Mouse (Mus musculus) liver, embryonic 13.5 days (tissue): ENCODE data around the gene Slc16a8. TPM values are rescaled to one million over a fixed set of nuclear protein-coding genes. Genes with fewer than 3 reads are reported as not detected.
"Not testable (repeated sequence)": the region's sequence is repeated elsewhere in the genome, so short reads cannot be mapped to it uniquely, and the experiment has no call there.

Experiments
- ATAC-seq: fragments of 200-750 bp; cut with Nextera tagmentation; 2 replicates; pipeline ENCODE4 v1.8.0; 2017; ENCODE audit warnings: low read depth, mild to moderate bottlenecking, moderate number of reproducible peaks, moderate library complexity
- DNase-seq: peaks from one replicate; pipeline ENCODE4 v3.0.0; 2022
- H3K27ac ChIP-seq: fragments of 300-500 bp; sonication (generic); 2 replicates; pipeline ENCODE4 v1.5.1; 2015; ENCODE audit warnings: moderate library complexity, mild to moderate bottlenecking, inconsistent platforms
- H3K27me3 ChIP-seq: fragments of 300-500 bp; sonication (generic); 2 replicates; pipeline ENCODE4 v1.6.1; 2015; ENCODE audit warnings: mild to moderate bottlenecking, inconsistent platforms
- H3K36me3 ChIP-seq: fragments of 300-500 bp; sonication (generic); 2 replicates; pipeline ENCODE4 v1.6.1; 2015; ENCODE audit warnings: mild to moderate bottlenecking, inconsistent platforms
- H3K4me1 ChIP-seq: fragments of 300-500 bp; sonication (generic); replicated peaks from 2 replicates; pipeline ENCODE4 v1.6.1; 2015; ENCODE audit warnings: inconsistent platforms
- H3K4me2 ChIP-seq: fragments of 300-500 bp; sonication (generic); 2 replicates; pipeline ENCODE4 v1.6.1; 2015; ENCODE audit warnings: inconsistent platforms, mild to moderate bottlenecking, moderate library complexity
- H3K4me3 ChIP-seq: fragments of 300-500 bp; sonication (generic); replicated peaks from 2 replicates; pipeline ENCODE4 v1.5.1; 2015; ENCODE audit warnings: mild to moderate bottlenecking, inconsistent platforms
- H3K9ac ChIP-seq: fragments of 300-500 bp; sonication (generic); 2 replicates; pipeline ENCODE4 v1.6.1; 2015; ENCODE audit warnings: mild to moderate bottlenecking, inconsistent platforms
- H3K9me3 ChIP-seq: fragments of 300-500 bp; sonication (generic); replicated peaks from 2 replicates; pipeline ENCODE4 v1.6.1; 2016; ENCODE audit warnings: inconsistent platforms
- WGBS: fragments of 180-500 bp; shearing (Covaris S2); methylation state at CpG from one replicate; pipeline ENCODE4 v1.1.7; 2015; ENCODE audit not compliant: insufficient replicate concordance; 5-methylcytosine and 5-hydroxymethylcytosine counted together
- polyA plus RNA-seq: library from polyadenylated mRNA; unstranded; fragments of >200 nt; fragmentation: Nextera tagmentation; extraction: Ambion mirVana; gene quantifications from 2 replicates; pipeline ENCODE4 v1.2.1, GENCODE M21; 2015

The Slc16a8 gene
- polyA plus RNA-seq, 1 experiment from 2014 or later: not detected

- H3K4me1 ChIP-seq: peaks cover 3% of the 10 kb centered on the region; the same call in 1 of the 2 replicates
- no peak overlapping the region for H3K9ac ChIP-seq
- peaks cover 66% of the 10 kb centered on the region for H3K36me3 ChIP-seq
- 11% methylated on average over 10 of the region's 10 CpGs for WGBS
- no peak overlapping the region for H3K4me2 ChIP-seq
- no peak overlapping the region for H3K4me3 ChIP-seq
- DNase-seq: peak; percentile 84
- H3K27ac ChIP-seq: no peak overlapping the region
- H3K27me3 ChIP-seq: no peaks in the 10 kb centered on the region
- H3K9me3 ChIP-seq: no peaks in the 10 kb centered on the region
- ATAC-seq: peak; percentile 89
Observed at GRCm38 (mm10) chr15:79243234-79244042, 11.1 kb downstream of the Slc16a8 start.

GRCm38 (mm10) chr15:79242574-79243233 lies 11.9 kb downstream of the Slc16a8 start:
- H3K36me3 ChIP-seq: peaks cover 72% of the 10 kb centered on the region
- ATAC-seq (peak; percentile 1; the same call in 1 of the 2 replicates), DNase-seq (no peak)
- no peak overlapping the region for H3K27ac ChIP-seq
- H3K9me3 ChIP-seq: no peaks in the 10 kb centered on the region
- peaks cover 3% of the 10 kb centered on the region; the same call in 1 of the 2 replicates for H3K4me1 ChIP-seq
- no peak overlapping the region for H3K4me3 ChIP-seq
- 69% methylated on average over 13 of the region's 13 CpGs for WGBS
- H3K27me3 ChIP-seq: no peaks in the 10 kb centered on the region
- H3K9ac ChIP-seq: no peak overlapping the region
- no peak overlapping the region for H3K4me2 ChIP-seq

- Histone ChIP-seq H3K9me3 (no peaks in the 10 kb centered on the region), H3K27me3 (no peaks in the 10 kb centered on the region), H3K4me1 (no peaks in the 10 kb centered on the region; the same call in 1 of the 2 replicates), H3K4me3 (no peak overlapping the region), H3K9ac (no peak overlapping the region), H3K4me2 (no peak overlapping the region), H3K27ac (no peak overlapping the region), H3K36me3 (peaks cover 62% of the 10 kb centered on the region)
- no peak for DNase-seq
- ATAC-seq: no peak
- WGBS: 82% methylated on average over 6 of the region's 6 CpGs
Observed at GRCm38 (mm10) chr15:79238036-79238435, 16.5 kb downstream of the Slc16a8 start.

- Histone ChIP-seq H3K36me3 (peaks cover 62% of the 10 kb centered on the region), H3K4me2 (no peak overlapping the region), H3K9ac (no peak overlapping the region), H3K27me3 (no peaks in the 10 kb centered on the region), H3K4me3 (no peak overlapping the region), H3K4me1 (peaks cover 2% of the 10 kb centered on the region), H3K27ac (no peak overlapping the region), H3K9me3 (no peaks in the 10 kb centered on the region)
- ATAC-seq (peak; percentile 34; the same call in 1 of the 2 replicates), DNase-seq (no peak)
- WGBS: 72% methylated on average over 9 of the region's 9 CpGs
Observed at GRCm38 (mm10) chr15:79235268-79235667, 19.3 kb downstream of the Slc16a8 start.

DNA sequence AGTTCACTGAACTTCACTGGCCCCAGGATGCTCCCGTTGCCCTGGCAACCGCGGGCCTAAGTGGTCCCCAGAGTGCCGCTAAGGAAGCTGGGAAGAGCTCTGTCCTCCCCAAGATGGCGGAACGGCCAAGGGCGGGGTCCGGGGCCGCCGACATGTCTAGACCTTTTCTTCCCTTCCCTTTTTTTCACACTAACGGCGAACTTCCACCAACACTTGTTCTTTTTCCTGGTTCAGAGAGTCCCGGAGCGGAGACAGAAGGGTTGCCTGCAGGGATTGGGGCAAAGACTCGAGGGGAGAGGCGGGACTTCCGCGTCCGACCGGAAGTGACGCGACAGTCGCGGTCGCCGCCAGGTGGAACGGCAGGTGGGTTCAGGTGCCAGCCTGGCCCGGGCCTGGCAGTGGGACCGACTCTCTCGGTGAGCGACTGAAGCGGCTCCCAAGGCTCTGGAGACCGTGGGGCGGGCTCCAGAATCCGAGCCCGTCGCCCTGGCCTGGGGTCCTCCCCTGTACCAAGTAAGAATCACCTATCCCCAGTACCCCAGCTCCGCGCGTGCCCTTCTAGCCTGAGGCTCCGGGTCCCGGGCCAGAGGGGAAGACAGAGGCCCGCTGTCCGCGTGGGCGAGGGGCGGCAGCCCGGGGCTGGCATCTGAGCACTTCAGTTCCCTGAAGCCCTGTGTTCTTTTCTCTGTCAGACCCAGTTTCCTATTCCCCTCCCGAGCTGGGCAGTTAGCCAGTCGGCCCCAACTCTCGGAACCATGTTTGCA lies 25.3 kb downstream of the Slc16a8 start, which contains the start of the genes Pick1 and Gm49486:
TSS of gene Pick1 (plus strand) at position 116 of the 764 bp plus-strand sequence.
TSS of gene Gm49486 (plus strand) at position 334 of the 764 bp plus-strand sequence.
- peaks cover 20% of the 10 kb centered on the region for H3K4me1 ChIP-seq
- under 1% methylated on average over 51 of the region's 51 CpGs for WGBS
- no peaks in the 10 kb centered on the region for H3K27me3 ChIP-seq
- DNase-seq (peak; percentile 74), ATAC-seq (peak; percentile 81)
- peaks cover 26% of the 10 kb centered on the region for H3K36me3 ChIP-seq
- peak within 1 kb of the TSS; percentile 84 for H3K9ac ChIP-seq
- peak within 1 kb of the TSS; percentile 85 for H3K4me3 ChIP-seq
- peak within 1 kb of the TSS; percentile 98 for H3K4me2 ChIP-seq
- H3K27ac ChIP-seq: peak within 1 kb of the TSS; percentile 78
- H3K9me3 ChIP-seq: no peaks in the 10 kb centered on the region

DNA sequence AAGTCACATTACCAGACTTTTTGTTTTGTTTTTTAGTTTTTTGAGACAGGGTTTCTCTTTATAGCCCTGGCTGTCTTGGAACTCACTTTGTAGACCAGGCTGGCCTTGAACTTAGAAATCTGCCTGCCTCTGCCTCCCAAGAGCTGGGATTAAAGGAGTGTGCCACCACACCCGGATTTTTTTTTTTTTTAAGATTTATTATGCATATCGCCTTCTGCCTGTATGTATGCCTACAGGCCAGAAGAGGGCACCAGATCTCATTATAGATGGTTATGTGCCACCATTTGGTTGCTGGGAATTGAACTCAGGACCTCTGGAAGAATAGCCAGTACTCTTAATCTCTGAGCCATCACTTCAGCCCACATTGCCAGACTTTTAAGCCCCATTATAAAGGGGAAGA lies 28.8 kb downstream of the Slc16a8 start:
- peaks cover 22% of the 10 kb centered on the region for H3K4me1 ChIP-seq
- H3K4me2 ChIP-seq, H3K9ac ChIP-seq, H3K27ac ChIP-seq, ATAC-seq, H3K27me3 ChIP-seq, DNase-seq, H3K36me3 ChIP-seq, H3K4me3 ChIP-seq, H3K9me3 ChIP-seq: not testable (repeated sequence)
- 51% methylated on average over 2 of the region's 2 CpGs for WGBS

DNA sequence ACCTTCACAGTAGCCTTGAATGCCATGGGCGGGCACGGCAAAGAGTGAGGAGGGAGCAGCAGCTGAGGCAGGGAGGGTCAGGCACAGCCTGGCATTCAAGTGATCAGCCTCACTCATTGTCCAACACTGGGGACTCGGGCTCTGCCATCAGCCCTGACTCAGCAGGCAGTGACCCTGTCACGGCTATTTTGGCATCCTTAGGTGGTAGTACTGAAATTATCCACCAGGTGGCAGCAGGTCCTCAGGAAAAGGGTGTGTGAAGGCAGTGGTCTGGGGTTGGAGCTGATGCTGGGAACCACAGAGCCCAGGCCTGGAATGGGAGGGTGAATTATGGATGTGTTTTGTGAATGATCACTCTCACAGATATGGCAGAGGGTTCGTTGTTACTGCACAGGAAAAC lies 29.9 kb downstream of the Slc16a8 start:
- no peaks in the 10 kb centered on the region for H3K9me3 ChIP-seq
- peaks cover 9% of the 10 kb centered on the region; the same call in 1 of the 2 replicates for H3K27me3 ChIP-seq
- WGBS: 3% methylated on average over 5 of the region's 5 CpGs
- H3K4me2 ChIP-seq: no peak overlapping the region
- ATAC-seq: peak; percentile 25; the same call in 1 of the 2 replicates
- no peaks in the 10 kb centered on the region for H3K36me3 ChIP-seq
- no peak overlapping the region for H3K4me3 ChIP-seq
- peaks cover 14% of the 10 kb centered on the region for H3K4me1 ChIP-seq
- peak; percentile 71 for DNase-seq
- H3K27ac ChIP-seq: no peak overlapping the region
- H3K9ac ChIP-seq: no peak overlapping the region

GRCm38 (mm10) chr15:79223641-79224040 lies 30.9 kb downstream of the Slc16a8 start:
- Histone ChIP-seq H3K27ac (no peak overlapping the region), H3K4me3 (no peak overlapping the region), H3K27me3 (peaks cover 9% of the 10 kb centered on the region; the same call in 1 of the 2 replicates), H3K4me1 (peaks cover 8% of the 10 kb centered on the region; the same call in 1 of the 2 replicates), H3K9ac (no peak overlapping the region), H3K9me3 (no peaks in the 10 kb centered on the region), H3K4me2 (no peak overlapping the region), H3K36me3 (no peaks in the 10 kb centered on the region)
- no peak for DNase-seq
- 18% methylated on average over 5 of the region's 5 CpGs for WGBS
- peak; percentile 33; the same call in 1 of the 2 replicates for ATAC-seq

GRCm38 (mm10) chr15:79219572-79219971 lies 35.0 kb downstream of the Slc16a8 start:
- Histone ChIP-seq H3K4me3 (no peak overlapping the region), H3K27me3 (peaks cover 9% of the 10 kb centered on the region; the same call in 1 of the 2 replicates), H3K4me2 (no peak overlapping the region), H3K9me3 (no peaks in the 10 kb centered on the region), H3K9ac (no peak overlapping the region), H3K36me3 (no peaks in the 10 kb centered on the region), H3K4me1 (peaks cover 10% of the 10 kb centered on the region; the same call in 1 of the 2 replicates), H3K27ac (no peak overlapping the region)
- ATAC-seq (no peak), DNase-seq (no peak)
- WGBS: 10% methylated on average over 1 of the region's 1 CpGs

DNA sequence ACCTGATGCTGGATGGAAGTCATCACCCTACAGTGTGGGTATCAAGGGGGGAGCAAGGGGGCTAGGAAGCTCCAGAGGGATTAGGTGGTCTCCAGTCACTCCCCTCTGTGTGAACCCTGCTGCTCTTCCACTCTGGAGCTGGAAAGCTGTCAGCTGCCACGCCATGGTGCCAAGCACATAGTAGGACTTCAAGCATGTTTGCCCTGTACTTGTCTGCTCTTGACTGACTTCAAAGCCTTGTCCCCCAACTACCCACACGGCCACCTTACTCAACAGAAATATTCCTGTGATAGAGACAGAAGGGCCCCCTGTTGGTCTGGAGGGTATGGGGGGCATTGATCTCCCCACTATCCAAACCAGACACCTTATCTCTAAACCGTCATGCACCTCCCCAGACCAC lies 38.4 kb downstream of the Slc16a8 start:
- Histone ChIP-seq H3K36me3 (no peaks in the 10 kb centered on the region), H3K27ac (no peak overlapping the region), H3K4me3 (no peak overlapping the region), H3K9me3 (no peaks in the 10 kb centered on the region), H3K27me3 (no peaks in the 10 kb centered on the region), H3K4me1 (0 out of 2 replicates have a peak, but pooled peaks cover 5% of the 10 kb centered on the region), H3K4me2 (no peak overlapping the region), H3K9ac (no peak overlapping the region)
- 37% methylated on average over 3 of the region's 3 CpGs for WGBS
- DNase-seq: no peak
- no peak for ATAC-seq

DNA sequence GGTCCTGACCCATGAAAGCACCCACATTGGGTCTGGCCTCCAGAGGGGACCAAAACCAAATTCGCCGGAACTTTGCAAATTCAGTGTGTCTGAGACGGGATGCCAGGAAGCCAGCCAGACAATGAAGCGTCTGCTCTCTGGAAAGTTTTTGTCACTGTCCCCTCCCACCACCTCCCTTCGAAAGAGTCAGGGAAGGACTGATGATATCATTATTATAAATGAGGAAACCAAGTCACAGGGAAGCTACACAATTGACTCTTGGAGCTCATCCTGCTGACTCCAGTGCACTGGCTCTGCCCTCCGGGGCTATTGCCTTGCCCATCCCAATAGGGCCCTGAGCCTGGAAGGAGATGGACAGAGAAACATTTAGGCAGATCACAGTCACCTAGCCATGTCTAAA lies 41.0 kb downstream of the Slc16a8 start:
- H3K36me3 ChIP-seq: no peaks in the 10 kb centered on the region
- H3K27ac ChIP-seq: no peak overlapping the region
- 65% methylated on average over 6 of the region's 6 CpGs for WGBS

More for the DNA sequence above, 41.0 kb downstream of the Slc16a8 start:
- no peak overlapping the region for H3K9ac ChIP-seq
- DNase-seq (no peak), ATAC-seq (no peak)
- no peak overlapping the region for H3K4me3 ChIP-seq
- no peaks in the 10 kb centered on the region for H3K9me3 ChIP-seq
- 0 out of 2 replicates have a peak, but pooled peaks cover 7% of the 10 kb centered on the region for H3K4me1 ChIP-seq
- H3K27me3 ChIP-seq: no peaks in the 10 kb centered on the region
- H3K4me2 ChIP-seq: no peak overlapping the region
